Mouse (Mus musculus) v-Abl transformed pro-B cells (cell line): ENCODE measurements at regions not wholly inside any gene's neighbourhood (a gene's known extent, or its start where the extent isn't known, plus 50 kb on each side); places are given as distances from the start of the nearest gene placed in this dataset.

Source experiments
- in situ Hi-C, 2 experiments: fragments of 400-800 bp; cut with MboI; formaldehyde crosslinking; loops; one replicate each; pipeline ENCODE4 v1.15.1; 2025; ENCODE audit not compliant: unreplicated experiment in 2 of 2

- in situ Hi-C loops: loop anchor here in 1 of 2 experiments (25.0 kb wide), 1 partner anchor 89 kb away; no protein-coding TSS in a partner anchor
These were observed 100.1 kb downstream of the Cpxcr1 start for GRCm38 (mm10) chrX:116548798-116549197.
